Mouse (Mus musculus): ENCODE results near the gene Itga2. TPM values are rescaled to one million over a fixed set of nuclear protein-coding genes. Genes with fewer than 3 reads are reported as not detected.

Itga2 gene
- polyA plus RNA-seq, 1 experiment from 2014 or later: 0.86 TPM

DNA sequence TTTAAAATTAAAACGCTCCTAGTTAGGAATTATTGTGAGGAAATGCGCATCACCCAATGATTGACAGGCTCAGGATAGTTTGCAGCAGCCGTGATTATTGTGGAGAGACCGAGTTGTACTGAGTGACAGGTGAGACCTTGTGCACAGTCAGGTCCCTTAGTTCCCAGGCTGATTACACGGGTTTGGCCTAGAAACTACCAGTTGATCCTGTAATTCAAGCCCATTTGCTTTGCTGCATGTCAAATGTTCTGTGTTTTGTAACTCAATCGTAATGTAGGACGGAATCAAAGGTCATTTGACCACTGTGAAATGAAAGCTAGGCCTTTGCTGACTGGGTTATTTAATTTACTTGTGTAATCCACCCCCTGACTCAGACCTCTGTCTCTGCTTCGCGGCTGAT is 113.4 kb downstream of the Itga2 start:
- ATAC-seq (ENCODE audit: low FRiP score): peak; percentile 77
- Histone ChIP-seq H3K27me3 (ENCODE audit: control insufficient read depth, insufficient read depth, low read length) (no peaks in the 10 kb centered on the region), H3K4me1 (ENCODE audit: control insufficient read depth, insufficient read depth, low read length) (peaks cover 7% of the 10 kb centered on the region; the same call in 1 of the 2 replicates), H3K27ac (ENCODE audit: low read depth, low read length) (no peak overlapping the region), H3K4me2 (peak overlapping the region; percentile 59), H3K4me3 (ENCODE audit: low read depth, low read length) (peak overlapping the region; percentile 76), H3K9me3 (ENCODE audit: control insufficient read depth, low read length) (no peaks in the 10 kb centered on the region), H3K9ac (ENCODE audit: low read length) (peak overlapping the region; percentile 71), H3K36me3 (ENCODE audit: control insufficient read depth, insufficient read depth, low read length) (no peaks in the 10 kb centered on the region)
- 30% methylated on average over 9 of the region's 9 CpGs for WGBS
- DNase-seq (ENCODE audit: low spot score, missing footprints): no peak

DNA sequence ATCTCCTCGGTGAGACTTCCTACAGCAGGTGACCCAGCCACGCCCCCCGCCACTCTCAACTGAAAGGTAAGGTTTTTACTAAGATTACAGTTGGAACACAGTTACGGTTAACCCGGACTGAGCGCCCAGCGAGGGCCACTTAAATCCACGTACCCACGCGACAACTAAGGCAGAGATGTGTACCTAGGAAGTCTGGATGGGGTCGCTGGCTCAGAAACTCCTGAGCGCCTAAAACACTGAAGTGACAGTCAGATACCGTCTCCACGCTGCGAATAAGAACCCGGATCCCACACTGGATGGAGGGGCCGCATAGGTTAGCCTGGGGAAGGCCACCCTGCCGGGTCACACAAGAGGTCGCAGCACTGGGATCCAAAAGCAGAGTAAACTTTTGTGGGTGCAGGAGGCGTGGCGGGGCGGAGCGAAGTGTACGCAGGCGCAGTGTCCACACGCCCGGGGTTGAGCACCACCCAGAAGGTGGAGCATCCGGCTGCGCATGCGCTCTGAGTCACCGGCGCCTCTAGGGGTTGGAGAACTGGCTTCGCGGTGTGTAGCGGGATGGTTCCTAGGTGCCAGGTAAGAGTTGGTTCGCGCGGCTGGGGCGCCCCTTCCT is 114.0 kb downstream of the Itga2 start, which contains the start of gene Mocs2:
TSS of gene Mocs2 (plus strand) at position 486 of the 610 bp plus-strand sequence.
- H3K36me3 ChIP-seq (ENCODE audit: control insufficient read depth, insufficient read depth, low read length): no peaks in the 10 kb centered on the region
- peak within 1 kb of the TSS; percentile 59 for H3K4me2 ChIP-seq
- peak within 1 kb of the TSS; percentile 71 for H3K9ac ChIP-seq (ENCODE audit: low read length)
- no peak within 1 kb of the TSS for H3K27ac ChIP-seq (ENCODE audit: low read depth, low read length)
- H3K9me3 ChIP-seq (ENCODE audit: control insufficient read depth, low read length): no peaks in the 10 kb centered on the region
- peak within 1 kb of the TSS; percentile 76 for H3K4me3 ChIP-seq (ENCODE audit: low read depth, low read length)
- ATAC-seq (ENCODE audit: low FRiP score) (peak; percentile 98), DNase-seq (ENCODE audit: low spot score, missing footprints) (peak; percentile 99)
- peaks cover 7% of the 10 kb centered on the region; the same call in 1 of the 2 replicates for H3K4me1 ChIP-seq (ENCODE audit: control insufficient read depth, insufficient read depth, low read length)
- under 1% methylated on average over 39 of the region's 39 CpGs for WGBS
- no peaks in the 10 kb centered on the region for H3K27me3 ChIP-seq (ENCODE audit: control insufficient read depth, insufficient read depth, low read length)

DNA sequence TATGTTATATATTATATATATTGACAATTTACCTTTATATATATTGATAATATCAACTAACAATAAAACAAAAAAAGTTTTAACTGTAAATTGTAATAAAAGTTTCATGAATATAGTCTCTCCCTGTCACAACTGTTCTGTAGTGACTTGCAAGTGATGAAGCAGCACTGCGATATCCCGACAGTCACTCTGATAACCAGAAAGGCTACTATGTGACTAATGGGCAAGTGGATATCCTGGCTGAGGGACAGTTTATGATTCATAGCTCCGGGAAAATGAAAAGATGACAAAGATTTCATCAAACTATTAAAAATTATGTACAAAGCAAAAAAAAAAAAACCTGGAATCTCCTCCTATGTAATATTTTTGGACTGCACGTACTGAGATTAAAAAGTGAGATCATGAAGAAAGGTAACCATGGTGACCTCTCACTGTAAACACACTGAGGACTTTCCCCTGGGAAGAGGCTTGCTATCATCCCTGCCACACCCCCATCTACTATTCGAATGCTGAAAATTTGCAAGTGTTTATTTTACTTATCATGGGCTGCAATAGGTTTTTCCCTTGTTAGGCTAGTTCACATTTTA is 122.2 kb downstream of the Itga2 start:
- H3K4me3 ChIP-seq (ENCODE audit: low read depth, low read length): no peak overlapping the region
- DNase-seq (ENCODE audit: low spot score, missing footprints) (no peak), ATAC-seq (ENCODE audit: low FRiP score) (no peak)
- H3K27ac ChIP-seq (ENCODE audit: low read depth, low read length): no peak overlapping the region
- no peaks in the 10 kb centered on the region for H3K4me1 ChIP-seq (ENCODE audit: control insufficient read depth, insufficient read depth, low read length)
- no peak overlapping the region for H3K9ac ChIP-seq (ENCODE audit: low read length)
- 91% methylated on average over 5 of the region's 5 CpGs for WGBS
- no peaks in the 10 kb centered on the region for H3K27me3 ChIP-seq (ENCODE audit: control insufficient read depth, insufficient read depth, low read length)
- H3K9me3 ChIP-seq (ENCODE audit: control insufficient read depth, low read length): no peaks in the 10 kb centered on the region
- no peak overlapping the region for H3K4me2 ChIP-seq
- no peaks in the 10 kb centered on the region for H3K36me3 ChIP-seq (ENCODE audit: control insufficient read depth, insufficient read depth, low read length)

DNA sequence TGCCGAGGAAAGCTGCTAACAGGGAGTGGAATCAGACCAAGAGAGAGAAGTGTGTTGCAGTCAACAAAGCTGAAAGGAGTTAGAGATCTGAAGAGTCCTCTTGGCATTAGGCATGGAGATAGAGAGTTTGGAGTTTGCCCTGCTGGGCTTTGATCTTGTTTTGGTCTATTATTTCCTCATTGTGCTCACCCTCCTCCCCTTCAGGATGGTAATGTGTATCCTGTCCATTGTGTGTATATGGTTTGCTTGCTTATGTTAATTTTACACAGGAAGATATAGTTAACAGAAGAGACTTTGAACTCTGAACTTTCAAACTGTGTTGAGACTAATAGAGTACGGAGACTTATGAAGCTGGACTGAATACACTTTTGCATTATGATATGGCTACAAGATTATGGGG is 128.9 kb downstream of the Itga2 start:
- WGBS: 82% methylated on average over 2 of the region's 2 CpGs
- no peak for ATAC-seq (ENCODE audit: low FRiP score)
- no peak overlapping the region for H3K9ac ChIP-seq (ENCODE audit: low read length)

DNA sequence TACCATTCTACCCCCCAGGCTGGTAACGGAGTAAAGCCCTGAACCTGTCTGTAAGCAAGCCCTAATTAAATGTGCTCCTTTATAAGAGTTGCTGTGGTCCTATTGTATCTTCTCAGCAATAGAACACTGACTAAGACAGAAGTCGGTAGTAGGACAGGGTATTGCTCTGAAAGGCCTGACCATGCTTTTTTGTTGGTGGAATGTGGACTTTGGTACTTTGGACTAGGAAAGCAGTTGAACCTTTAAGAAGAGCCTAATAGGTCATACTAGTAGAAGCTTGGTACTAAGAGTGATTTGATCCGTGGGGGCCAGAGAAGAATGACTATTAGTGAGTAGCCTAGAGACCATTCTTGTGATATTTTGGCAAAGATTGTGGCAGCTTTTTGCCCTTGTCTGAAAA is 130.0 kb downstream of the Itga2 start:
- WGBS: 86% methylated on average over 3 of the region's 3 CpGs
- DNase-seq (ENCODE audit: low spot score, missing footprints) (no peak), ATAC-seq (ENCODE audit: low FRiP score) (no peak)
- Histone ChIP-seq H3K9me3 (ENCODE audit: control insufficient read depth, low read length) (no peaks in the 10 kb centered on the region), H3K4me1 (ENCODE audit: control insufficient read depth, insufficient read depth, low read length) (no peaks in the 10 kb centered on the region), H3K4me2 (no peak overlapping the region), H3K27ac (ENCODE audit: low read depth, low read length) (no peak overlapping the region), H3K27me3 (ENCODE audit: control insufficient read depth, insufficient read depth, low read length) (no peaks in the 10 kb centered on the region), H3K9ac (ENCODE audit: low read length) (no peak overlapping the region), H3K36me3 (ENCODE audit: control insufficient read depth, insufficient read depth, low read length) (no peaks in the 10 kb centered on the region), H3K4me3 (ENCODE audit: low read depth, low read length) (no peak overlapping the region)

More for the DNA sequence above, 128.9 kb downstream of the Itga2 start:
- Histone ChIP-seq H3K36me3 (ENCODE audit: control insufficient read depth, insufficient read depth, low read length) (no peaks in the 10 kb centered on the region), H3K27me3 (ENCODE audit: control insufficient read depth, insufficient read depth, low read length) (no peaks in the 10 kb centered on the region), H3K4me2 (no peak overlapping the region), H3K27ac (ENCODE audit: low read depth, low read length) (no peak overlapping the region), H3K4me3 (ENCODE audit: low read depth, low read length) (no peak overlapping the region), H3K4me1 (ENCODE audit: control insufficient read depth, insufficient read depth, low read length) (no peaks in the 10 kb centered on the region), H3K9me3 (ENCODE audit: control insufficient read depth, low read length) (no peaks in the 10 kb centered on the region)
- no peak for DNase-seq (ENCODE audit: low spot score, missing footprints)

DNA sequence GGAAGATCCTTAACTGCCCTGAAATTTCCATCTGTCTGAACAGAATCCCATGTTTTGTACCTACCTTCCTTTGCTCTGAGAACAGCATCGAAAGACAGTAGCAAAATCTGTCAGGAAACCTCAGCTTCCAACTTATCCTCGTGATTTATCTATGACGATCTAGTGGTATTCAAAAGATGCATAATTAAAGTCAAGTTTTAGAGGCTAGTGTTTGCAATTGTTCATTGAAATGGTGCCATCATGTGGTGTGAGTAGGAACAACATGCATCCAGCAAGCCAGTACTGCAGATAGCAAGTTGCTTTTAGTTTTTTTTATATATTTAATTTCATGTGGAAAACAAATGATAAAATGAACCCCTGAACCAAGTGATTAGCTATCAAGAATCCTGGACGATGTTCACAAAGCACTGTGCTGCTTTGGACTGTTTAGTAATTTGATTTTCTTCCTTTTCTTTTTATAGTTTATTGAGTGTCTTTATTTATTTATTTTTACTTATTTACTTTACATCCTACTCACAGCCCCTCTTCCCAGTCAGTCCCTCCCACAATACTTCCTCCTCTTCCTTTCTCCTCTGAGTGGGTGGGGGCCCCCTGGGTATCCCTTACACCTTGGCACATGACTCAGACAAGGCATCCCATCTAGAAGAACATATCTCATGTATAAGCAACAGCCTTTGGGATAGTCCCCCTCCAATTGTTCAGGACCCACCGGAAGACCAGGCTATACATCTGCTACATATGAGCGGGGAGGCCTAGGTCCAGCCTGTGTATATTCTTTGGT is 138.5 kb downstream of the Itga2 start:
- DNase-seq (ENCODE audit: low spot score, missing footprints): peak; percentile 94
- Histone ChIP-seq H3K4me3 (ENCODE audit: low read depth, low read length) (no peak overlapping the region), H3K4me1 (ENCODE audit: control insufficient read depth, insufficient read depth, low read length) (no peaks in the 10 kb centered on the region), H3K36me3 (ENCODE audit: control insufficient read depth, insufficient read depth, low read length) (no peaks in the 10 kb centered on the region), H3K4me2 (no peak overlapping the region), H3K9me3 (ENCODE audit: control insufficient read depth, low read length) (no peaks in the 10 kb centered on the region), H3K9ac (ENCODE audit: low read length) (no peak overlapping the region), H3K27me3 (ENCODE audit: control insufficient read depth, insufficient read depth, low read length) (no peaks in the 10 kb centered on the region), H3K27ac (ENCODE audit: low read depth, low read length) (no peak overlapping the region)
- ATAC-seq (ENCODE audit: low FRiP score): peak; percentile 64
- 52% methylated on average over 6 of the region's 6 CpGs for WGBS

DNA sequence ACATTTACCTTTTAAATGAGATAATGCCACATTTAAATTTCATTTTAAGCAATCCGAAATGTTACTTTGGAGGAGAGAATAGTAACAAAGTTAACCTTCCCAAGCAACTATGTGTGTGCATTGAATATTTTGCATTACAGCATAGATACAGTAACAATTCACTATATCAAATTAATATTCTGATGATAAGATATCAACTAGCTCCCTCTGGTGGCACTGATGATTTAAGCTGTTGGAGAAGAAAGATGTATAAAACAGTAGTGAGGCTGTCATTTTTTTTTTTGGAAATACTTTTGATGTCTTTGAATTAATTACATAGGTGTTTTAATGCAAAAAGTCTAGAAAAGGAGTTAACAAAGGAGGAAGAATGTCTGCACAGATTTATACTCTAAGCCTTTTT is 140.4 kb downstream of the Itga2 start:
- H3K4me3 ChIP-seq (ENCODE audit: low read depth, low read length): no peak overlapping the region
- H3K27ac ChIP-seq (ENCODE audit: low read depth, low read length): no peak overlapping the region
- ATAC-seq (ENCODE audit: low FRiP score) (no peak), DNase-seq (ENCODE audit: low spot score, missing footprints) (no peak)
- H3K9ac ChIP-seq (ENCODE audit: low read length): no peak overlapping the region
- H3K4me2 ChIP-seq: no peak overlapping the region
- no peaks in the 10 kb centered on the region for H3K36me3 ChIP-seq (ENCODE audit: control insufficient read depth, insufficient read depth, low read length)
- H3K9me3 ChIP-seq (ENCODE audit: control insufficient read depth, low read length): no peaks in the 10 kb centered on the region
- no peaks in the 10 kb centered on the region for H3K4me1 ChIP-seq (ENCODE audit: control insufficient read depth, insufficient read depth, low read length)
- 83% methylated on average over 1 of the region's 1 CpGs for WGBS
- no peaks in the 10 kb centered on the region for H3K27me3 ChIP-seq (ENCODE audit: control insufficient read depth, insufficient read depth, low read length)

Measured in midbrain, embryonic 11.5 days (tissue).